Mouse (Mus musculus) testis, adult 2 months (tissue): Measurements from ENCODE around the gene Clic1.

ENCODE experiments used
- CTCF ChIP-seq: fragments of 200-500 bp; IDR thresholded peaks from 2 replicates; pipeline ENCODE4 v1.5.1; 2012; ENCODE audit warnings: low read depth, mild to moderate bottlenecking, inconsistent platforms, low read length, moderate library complexity; ENCODE audit not compliant: control insufficient read depth, insufficient read depth, insufficient replicate concordance
- POLR2A ChIP-seq: fragments of 200-500 bp; IDR thresholded peaks from 2 replicates; pipeline ENCODE4 v1.6.1; 2012; ENCODE audit warnings: low read depth, mild to moderate bottlenecking, inconsistent platforms, low read length, moderate library complexity; ENCODE audit not compliant: control insufficient read depth

DNA sequence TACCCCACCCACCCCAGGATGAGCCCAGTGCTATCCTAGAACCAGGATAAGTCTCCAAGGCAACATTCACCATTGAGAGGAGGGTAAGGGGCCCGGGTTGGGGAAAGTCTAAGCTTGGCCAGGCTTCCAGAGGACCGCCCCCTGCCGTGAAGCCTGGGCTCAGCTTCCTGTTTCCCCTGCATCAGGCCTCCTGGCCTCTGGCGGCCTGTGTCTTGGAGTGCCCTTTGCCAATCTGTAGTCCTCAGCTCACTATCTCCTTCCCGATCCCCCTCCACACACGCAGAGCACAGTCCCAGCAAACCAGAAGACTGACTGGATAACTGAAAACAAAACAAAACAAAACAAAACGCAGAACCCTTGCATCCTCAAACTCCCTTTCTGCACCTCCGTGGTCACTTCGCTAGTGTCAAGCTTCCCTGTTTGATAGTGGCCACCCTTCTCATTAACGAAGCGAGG lies at the start of gene Clic1:
- TF ChIP-seq POLR2A: peak; percentile 29; the same call in 1 of the 2 replicates
- no peak for TF ChIP-seq CTCF
